Mouse (Mus musculus) lung, postnatal 0 days (tissue): ENCODE measurements at regions not wholly inside any gene's neighbourhood (a gene's known extent, or its start where the extent isn't known, plus 50 kb on each side); places are given as distances from the start of the nearest gene placed in this dataset.

Experiments used
- ATAC-seq: fragments of 200-750 bp; cut with Nextera tagmentation; 2 replicates; pipeline ENCODE4 v1.8.0; 2017; ENCODE audit warnings: moderate library complexity
- DNase-seq: peaks from one replicate; pipeline ENCODE4 v3.0.0-alpha.2; 2016; ENCODE audit warnings: low spot score
- H3K27ac ChIP-seq: fragments of 300-500 bp; sonication (generic); 2 replicates; pipeline ENCODE4 v1.5.1; 2014; ENCODE audit warnings: antibody characterized with exemption, mild to moderate bottlenecking, low read length, mixed read lengths
- H3K27me3 ChIP-seq: fragments of 300-500 bp; sonication (generic); replicated peaks from 2 replicates; pipeline ENCODE4 v1.6.1; 2014; ENCODE audit warnings: low read length, mixed read lengths; ENCODE audit not compliant: insufficient read depth
- H3K36me3 ChIP-seq: fragments of 300-500 bp; sonication (generic); 2 replicates; pipeline ENCODE4 v1.6.1; 2014; ENCODE audit warnings: low read length, mixed read lengths; ENCODE audit not compliant: insufficient read depth
- H3K4me1 ChIP-seq: fragments of 300-500 bp; sonication (generic); 2 replicates; pipeline ENCODE4 v1.6.1; 2014; ENCODE audit warnings: antibody characterized with exemption, low read depth, low read length, mixed read lengths; ENCODE audit not compliant: insufficient read depth
- H3K4me2 ChIP-seq: fragments of 300-500 bp; sonication (generic); replicated peaks from 2 replicates; pipeline ENCODE4 v1.6.1; 2014; ENCODE audit warnings: low read depth, mild to moderate bottlenecking, low read length, moderate library complexity, mixed read lengths
- H3K4me3 ChIP-seq: fragments of 300-500 bp; sonication (generic); 2 replicates; pipeline ENCODE4 v1.5.1; 2014; ENCODE audit warnings: low read depth, low read length
- H3K9ac ChIP-seq: fragments of 300-500 bp; sonication (generic); replicated peaks from 2 replicates; pipeline ENCODE4 v1.6.1; 2014; ENCODE audit warnings: low read depth, mild to moderate bottlenecking
- H3K9me3 ChIP-seq: fragments of 300-500 bp; sonication (generic); 2 replicates; pipeline ENCODE4 v1.6.1; 2016; ENCODE audit warnings: low read length, mixed read lengths
- CTCF ChIP-seq: IDR thresholded peaks from 2 replicates; pipeline ENCODE4 v1.5.1; 2016; ENCODE audit warnings: antibody characterized with exemption, mild to moderate bottlenecking
- EP300 ChIP-seq: IDR thresholded peaks from 2 replicates; pipeline ENCODE4 v1.6.1; 2016; ENCODE audit warnings: antibody characterized with exemption, mild to moderate bottlenecking, control low read depth
- WGBS: fragments of 180-500 bp; shearing (Covaris S2); extraction: QIAGEN DNeasy Blood & Tissue Kit; methylation state at CpG from one replicate; pipeline ENCODE4 v1.1.7; 2014; 5-methylcytosine and 5-hydroxymethylcytosine counted together

DNA sequence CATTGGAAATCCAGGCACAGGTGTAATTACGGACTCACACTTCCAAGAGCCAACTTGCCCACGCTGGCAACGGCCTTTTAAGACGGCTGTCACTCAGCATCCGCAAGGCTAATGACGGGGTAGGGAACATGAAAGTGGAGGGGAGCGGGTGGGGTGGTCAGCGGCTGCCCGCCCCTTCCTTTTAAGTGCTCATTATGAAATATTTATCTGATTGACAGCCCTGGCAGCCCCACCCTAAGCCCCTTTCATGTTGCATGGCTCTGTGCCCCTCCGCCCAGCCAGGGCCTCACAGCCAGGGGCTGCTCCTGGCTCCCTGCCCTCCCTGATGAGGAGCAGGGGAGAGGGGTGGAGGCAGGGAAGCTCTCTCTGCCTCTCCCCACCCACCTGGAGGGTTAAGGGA is 150.9 kb downstream of the Bmp7 start:
- Histone ChIP-seq H3K9me3 (no peaks in the 10 kb centered on the region), H3K4me2 (no peak overlapping the region), H3K27ac (no peak overlapping the region), H3K36me3 (no peaks in the 10 kb centered on the region), H3K9ac (no peak overlapping the region), H3K4me1 (no peaks in the 10 kb centered on the region; the same call in 1 of the 2 replicates), H3K27me3 (no peaks in the 10 kb centered on the region), H3K4me3 (no peak overlapping the region)
- WGBS = 13% methylated on average over 10 of the region's 10 CpGs
- no peak for TF ChIP-seq EP300
- no peak for TF ChIP-seq CTCF
- DNase-seq (peak; percentile 10), ATAC-seq (peak; percentile 47; the same call in 1 of the 2 replicates)

DNA sequence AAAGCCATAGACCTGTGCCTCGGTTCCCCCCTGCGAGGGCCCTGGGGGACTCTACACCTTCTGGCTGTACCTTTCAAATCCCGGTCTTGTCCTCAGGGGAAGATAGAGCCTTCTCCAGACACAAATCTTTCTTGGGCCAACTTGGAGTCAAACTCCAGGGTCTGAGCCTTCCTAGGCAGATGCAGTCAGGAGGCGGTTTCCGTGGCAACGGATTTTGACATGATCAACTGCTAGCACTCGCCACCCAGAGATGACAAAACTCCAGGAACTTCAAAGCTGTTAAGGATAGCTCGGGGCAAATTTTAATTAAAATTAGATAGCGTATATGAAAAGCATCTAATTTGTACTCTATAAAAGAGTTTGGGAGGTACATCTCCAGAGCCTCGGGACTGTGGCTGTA is 147.6 kb downstream of the Bmp7 start:
- DNase-seq (no peak), ATAC-seq (no peak)
- Histone ChIP-seq H3K36me3 (no peaks in the 10 kb centered on the region), H3K4me3 (no peak overlapping the region), H3K9ac (no peak overlapping the region), H3K4me1 (no peaks in the 10 kb centered on the region; the same call in 1 of the 2 replicates), H3K9me3 (no peaks in the 10 kb centered on the region), H3K4me2 (no peak overlapping the region), H3K27ac (no peak overlapping the region), H3K27me3 (no peaks in the 10 kb centered on the region)
- TF ChIP-seq EP300 (no peak), CTCF (no peak)
- 73% methylated on average over 10 of the region's 10 CpGs for whole genome bisulfite sequencing

DNA sequence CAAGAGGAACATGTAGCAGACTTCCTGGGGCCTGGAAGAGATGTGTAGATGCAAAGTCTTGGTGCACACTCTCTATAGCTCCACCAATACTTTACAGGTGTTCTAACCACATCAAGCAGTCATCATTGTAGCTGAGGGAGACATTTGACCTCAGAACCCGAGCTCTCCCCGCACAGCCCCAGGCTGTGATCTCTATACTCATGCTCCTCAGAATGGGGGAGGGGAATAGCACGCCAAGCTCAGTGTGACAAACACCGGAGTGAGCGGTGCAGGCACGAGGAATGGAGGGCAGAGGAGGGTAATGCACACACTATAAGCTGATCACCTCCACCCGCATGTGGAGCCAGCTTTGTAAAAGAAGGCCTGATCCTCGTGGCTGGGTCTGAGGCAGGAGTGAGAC is 146.1 kb downstream of the Bmp7 start:
- 73% methylated on average over 8 of the region's 8 CpGs for WGBS
- Histone ChIP-seq H3K9ac (no peak overlapping the region), H3K4me1 (no peaks in the 10 kb centered on the region; the same call in 1 of the 2 replicates), H3K27ac (no peak overlapping the region), H3K4me3 (no peak overlapping the region), H3K9me3 (no peaks in the 10 kb centered on the region), H3K36me3 (no peaks in the 10 kb centered on the region), H3K27me3 (no peaks in the 10 kb centered on the region), H3K4me2 (no peak overlapping the region)
- DNase-seq = no peak
- TF ChIP-seq CTCF (no peak), EP300 (no peak)
- ATAC-seq = no peak

- Histone ChIP-seq H3K4me2 (no peak overlapping the region), H3K36me3 (no peaks in the 10 kb centered on the region), H3K4me1 (no peaks in the 10 kb centered on the region), H3K4me3 (no peak overlapping the region), H3K27ac (no peak overlapping the region), H3K27me3 (no peaks in the 10 kb centered on the region), H3K9me3 (no peaks in the 10 kb centered on the region), H3K9ac (no peak overlapping the region)
- WGBS = 83% methylated on average over 10 of the region's 10 CpGs
- TF ChIP-seq EP300 (no peak), CTCF (no peak)
- ATAC-seq (no peak), DNase-seq (no peak)
Observed at GRCm38 (mm10) chr2:172794771-172795170, 145.3 kb downstream of the Bmp7 start.

DNA sequence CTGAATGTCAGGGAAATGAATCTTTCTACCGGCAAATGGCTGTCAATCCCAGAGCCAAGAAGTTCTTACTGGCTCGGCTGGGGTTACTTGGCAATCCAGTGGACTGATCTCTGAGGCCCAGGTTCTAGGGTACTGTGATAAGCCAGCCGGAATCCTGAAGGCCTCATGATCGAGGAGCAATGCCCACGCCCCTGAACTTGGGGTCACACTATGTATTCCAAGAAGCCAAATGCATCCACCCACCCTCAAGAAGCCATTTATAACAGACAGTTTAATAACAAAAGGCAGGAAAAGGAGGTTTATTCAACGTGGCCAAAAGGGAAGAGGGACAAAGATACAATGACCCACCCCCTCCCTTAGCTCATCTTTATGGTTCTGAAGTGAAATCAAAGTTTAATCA is 144.0 kb downstream of the Bmp7 start:
- DNase-seq (peak; percentile 42), ATAC-seq (peak; percentile 82)
- H3K27ac ChIP-seq = no peak overlapping the region
- no peaks in the 10 kb centered on the region for H3K36me3 ChIP-seq
- no peaks in the 10 kb centered on the region for H3K27me3 ChIP-seq
- no peak overlapping the region for H3K9ac ChIP-seq
- no peaks in the 10 kb centered on the region for H3K9me3 ChIP-seq
- H3K4me3 ChIP-seq = no peak overlapping the region
- WGBS = 42% methylated on average over 6 of the region's 6 CpGs
- no peaks in the 10 kb centered on the region for H3K4me1 ChIP-seq
- H3K4me2 ChIP-seq = no peak overlapping the region
- TF ChIP-seq EP300 (peak; percentile 82), CTCF (no peak)

DNA sequence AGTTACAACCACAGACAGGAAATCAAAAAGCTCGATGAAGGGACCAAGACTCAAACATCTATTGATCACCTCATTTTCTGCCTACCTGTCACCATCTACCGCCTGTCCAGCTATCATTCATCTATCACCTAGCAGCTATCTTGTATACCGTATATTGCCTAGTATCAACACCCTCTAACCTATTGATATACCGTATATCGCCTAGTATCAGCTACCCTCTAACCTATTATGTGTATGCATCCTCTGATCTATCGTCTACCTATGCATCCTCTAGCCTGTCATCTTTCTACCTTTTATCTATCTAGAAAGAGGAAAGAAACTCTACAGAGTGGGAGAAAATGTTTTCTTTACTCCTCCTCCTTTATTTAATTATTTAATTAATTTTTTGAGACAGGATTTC is 143.2 kb downstream of the Bmp7 start:
- Histone ChIP-seq H3K4me2 (no peak overlapping the region), H3K27ac (no peak overlapping the region), H3K9ac (no peak overlapping the region), H3K27me3 (no peaks in the 10 kb centered on the region), H3K4me3 (no peak overlapping the region), H3K4me1 (no peaks in the 10 kb centered on the region), H3K36me3 (no peaks in the 10 kb centered on the region), H3K9me3 (no peaks in the 10 kb centered on the region)
- DNase-seq = no peak
- ATAC-seq = no peak
- TF ChIP-seq CTCF (no peak), EP300 (no peak)
- 20% methylated on average over 6 of the region's 6 CpGs for WGBS

GRCm38 (mm10) chr2:172799951-172800350 is 140.2 kb downstream of the Bmp7 start:
- TF ChIP-seq CTCF (no peak), EP300 (no peak)
- Histone ChIP-seq H3K4me1 (no peaks in the 10 kb centered on the region), H3K36me3 (no peaks in the 10 kb centered on the region), H3K27me3 (no peaks in the 10 kb centered on the region), H3K9me3 (no peaks in the 10 kb centered on the region), H3K4me3 (no peak overlapping the region), H3K9ac (no peak overlapping the region), H3K4me2 (no peak overlapping the region), H3K27ac (no peak overlapping the region)
- WGBS = 51% methylated on average over 10 of the region's 10 CpGs
- ATAC-seq (no peak), DNase-seq (no peak)
